Mouse (Mus musculus): ENCODE measurements at regions not wholly inside any gene's neighbourhood (a gene's known extent, or its start where the extent isn't known, plus 50 kb on each side); places are given as distances from the start of the nearest gene placed in this dataset.
A peak's percentile ranks its signal among the peaks of the same experiment; 100 is the strongest.

DNA sequence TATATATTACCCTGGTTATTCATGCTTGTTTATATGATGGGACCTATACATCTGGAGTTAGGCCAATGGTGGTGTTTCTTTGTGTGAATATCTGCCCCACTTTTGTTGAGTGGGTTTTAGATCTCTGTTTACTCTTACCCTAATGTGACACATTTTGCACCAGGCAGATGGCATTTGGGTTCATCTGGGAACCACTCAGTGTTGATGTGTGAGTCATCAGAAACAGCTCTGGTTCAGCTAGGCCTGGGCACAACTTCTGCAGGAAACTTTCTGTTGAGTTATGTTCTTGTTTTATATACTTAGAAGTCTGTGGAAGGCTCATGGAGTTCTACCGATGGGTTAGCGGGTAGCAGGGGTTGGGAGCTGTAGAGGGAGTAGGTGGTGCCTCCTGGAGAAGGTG lies 191.7 kb upstream of the Slc30a5 start:
- DNase-seq (ENCODE audit: low read depth, low spot score), result no peak

DNA sequence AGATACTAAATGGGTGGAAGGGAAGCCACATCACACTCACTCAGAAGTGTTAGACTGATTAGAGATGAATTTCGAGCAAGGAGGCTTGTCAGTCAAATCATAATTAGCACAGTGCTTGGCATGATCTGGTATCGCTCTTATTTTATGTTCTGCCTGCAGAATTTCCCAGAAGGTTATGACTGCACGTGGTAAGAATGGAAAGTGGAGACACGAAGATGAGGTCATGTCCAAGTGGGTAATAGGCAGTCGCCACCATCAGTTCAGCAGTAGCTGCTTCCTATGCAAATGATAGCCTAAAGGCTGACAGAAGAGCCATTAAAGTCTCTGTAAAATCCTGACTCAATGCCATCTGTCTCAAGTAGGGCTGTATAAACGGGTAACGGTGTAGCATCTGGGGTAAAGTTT lies 186.0 kb upstream of the Slc30a5 start:
- no peak for DNase-seq (ENCODE audit: low read depth, low spot score)

DNA sequence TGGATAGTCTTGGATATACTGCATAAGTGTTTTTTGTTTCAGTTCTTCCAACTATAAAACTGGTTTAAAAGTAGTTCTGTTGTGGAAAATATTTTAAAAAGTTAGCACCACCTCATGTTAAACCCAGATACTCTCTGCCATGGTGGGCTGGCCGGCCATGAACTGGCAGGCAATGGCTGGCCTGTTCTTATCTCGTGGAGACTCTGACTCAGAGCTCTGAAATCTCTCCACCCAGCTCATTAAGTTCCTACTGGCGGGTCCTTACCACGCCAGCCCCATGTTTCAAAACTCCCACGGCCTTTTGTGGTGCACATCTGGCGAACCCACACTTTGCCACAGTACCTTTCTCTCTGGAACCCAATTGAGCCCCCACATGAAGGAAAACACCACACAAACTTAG lies 183.8 kb upstream of the Slc30a5 start:
- no peak for DNase-seq (ENCODE audit: low read depth, low spot score)

DNA sequence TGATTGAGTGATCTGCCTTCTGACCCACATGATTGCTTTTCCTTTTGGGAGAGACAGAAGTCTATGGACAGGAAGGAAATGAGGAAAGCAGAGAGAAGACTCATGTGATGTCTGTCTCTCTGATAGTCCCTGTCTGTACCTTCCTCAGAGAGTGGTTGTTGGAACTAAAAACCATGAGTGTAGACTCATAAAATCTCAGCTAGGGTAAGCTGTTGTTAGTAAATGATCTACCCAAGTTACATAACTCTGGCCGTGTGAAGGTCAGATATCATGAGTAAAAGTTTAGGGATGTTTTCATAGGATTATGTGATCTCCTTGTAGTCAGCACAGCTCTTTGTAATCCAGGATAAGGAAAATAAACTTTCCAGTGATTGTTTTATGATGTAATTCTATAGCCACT lies 183.0 kb upstream of the Slc30a5 start:
- no peak for DNase-seq (ENCODE audit: low read depth, low spot score)

DNA sequence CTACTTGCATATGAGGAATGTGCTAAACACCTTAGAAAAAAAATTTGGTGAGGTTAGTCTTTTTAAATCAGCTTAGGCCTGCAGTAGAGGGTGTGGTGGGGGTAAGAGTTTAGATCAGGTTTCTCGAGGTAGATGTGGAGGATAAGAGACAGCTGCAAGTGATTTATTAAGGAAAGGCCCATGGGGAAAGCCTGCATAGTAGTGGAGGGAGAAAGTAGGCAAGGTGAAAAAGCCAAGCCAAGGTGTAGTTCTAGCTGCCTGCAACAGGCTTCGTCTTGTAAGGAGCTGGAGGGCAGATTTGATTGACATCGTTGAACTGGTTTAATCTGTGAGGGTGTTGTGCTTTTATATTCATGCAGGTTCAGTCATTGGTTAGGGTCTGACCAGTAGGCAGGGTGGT lies 182.2 kb upstream of the Slc30a5 start:
- DNase-seq (ENCODE audit: low read depth, low spot score), result peak; percentile 35

DNA sequence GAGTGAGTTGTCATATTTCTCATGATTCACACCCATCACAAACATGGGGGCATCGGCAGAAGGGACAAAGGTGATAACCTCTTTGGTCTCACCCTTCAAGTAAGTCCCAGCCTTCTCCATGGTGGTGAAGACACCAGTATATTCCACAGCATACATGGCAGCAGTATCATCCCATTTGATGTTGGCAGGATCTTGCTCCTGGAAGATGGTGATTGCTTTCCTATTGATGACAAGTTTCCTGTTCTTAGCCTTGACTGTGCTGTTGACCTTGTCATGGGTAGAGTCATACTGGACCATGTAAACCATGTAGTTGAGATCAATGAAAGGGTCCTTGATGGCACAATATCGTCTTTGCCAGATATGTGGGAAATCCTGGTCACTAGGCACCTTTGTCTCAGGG lies 180.4 kb upstream of the Slc30a5 start:
- no peak for DNase-seq (ENCODE audit: low read depth, low spot score)

DNA sequence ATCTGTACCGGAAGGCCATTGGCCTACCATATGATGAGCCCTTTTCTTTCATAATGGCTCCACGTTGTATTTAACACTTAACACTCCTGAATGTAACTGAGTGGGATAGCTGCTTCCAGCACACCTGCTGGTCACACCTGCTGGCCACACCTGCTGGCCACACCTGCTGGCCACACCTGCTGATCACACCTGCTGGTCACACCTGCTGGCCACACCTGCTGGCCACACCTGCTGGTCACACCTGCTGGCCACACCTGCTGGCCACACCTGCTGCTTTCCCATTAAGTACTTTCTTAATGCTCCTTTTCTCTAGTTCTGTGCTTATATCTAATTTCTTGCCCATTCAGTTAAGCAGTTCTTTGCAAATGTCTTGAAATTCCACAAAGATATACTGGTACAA lies 157.4 kb upstream of the Slc30a5 start:
- DNase-seq (ENCODE audit: low read depth, low spot score), result no peak

DNA sequence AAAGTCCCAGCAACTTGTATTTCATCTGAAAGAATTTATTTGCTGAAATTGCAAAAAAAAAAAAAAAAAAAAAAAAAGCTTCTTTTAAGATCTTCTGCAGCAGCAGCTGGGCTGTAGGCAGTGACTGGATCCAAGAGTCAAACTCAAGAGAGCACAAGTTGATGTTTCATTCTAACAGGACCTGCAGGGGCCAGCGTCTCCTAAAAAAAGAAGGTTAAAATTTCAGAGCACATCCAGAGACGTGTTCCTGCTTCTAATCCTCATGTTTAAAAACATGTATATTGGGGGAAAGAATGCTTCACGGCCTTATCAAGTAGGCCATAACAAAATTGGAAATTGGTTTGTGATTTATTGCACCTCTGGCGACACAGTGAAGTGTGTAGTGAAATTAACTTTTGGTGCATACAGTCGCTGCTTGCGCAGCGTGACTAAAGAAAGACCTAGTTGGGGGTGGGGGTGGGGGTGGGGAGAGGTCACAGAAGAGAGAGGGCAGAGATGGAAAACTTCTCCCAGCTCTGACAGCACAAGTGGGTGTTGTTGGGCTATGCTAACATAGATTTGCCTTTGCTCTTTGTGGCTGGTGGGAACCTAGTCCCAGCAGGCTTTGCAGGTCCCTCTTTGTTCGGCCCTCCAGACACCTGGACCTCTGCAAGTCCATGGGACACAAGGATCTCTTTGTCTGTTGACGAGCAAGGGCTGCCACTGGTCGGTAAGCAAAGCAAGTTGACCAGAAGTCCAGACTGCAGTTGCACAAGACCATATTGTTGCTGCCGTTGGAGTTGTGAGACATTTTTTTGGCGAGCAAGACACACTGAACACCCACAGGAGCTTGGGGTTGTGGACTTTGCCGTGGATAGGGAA lies 155.7 kb upstream of the Slc30a5 start:
- DNase-seq (ENCODE audit: low read depth, low spot score), result peak; percentile 57

DNA sequence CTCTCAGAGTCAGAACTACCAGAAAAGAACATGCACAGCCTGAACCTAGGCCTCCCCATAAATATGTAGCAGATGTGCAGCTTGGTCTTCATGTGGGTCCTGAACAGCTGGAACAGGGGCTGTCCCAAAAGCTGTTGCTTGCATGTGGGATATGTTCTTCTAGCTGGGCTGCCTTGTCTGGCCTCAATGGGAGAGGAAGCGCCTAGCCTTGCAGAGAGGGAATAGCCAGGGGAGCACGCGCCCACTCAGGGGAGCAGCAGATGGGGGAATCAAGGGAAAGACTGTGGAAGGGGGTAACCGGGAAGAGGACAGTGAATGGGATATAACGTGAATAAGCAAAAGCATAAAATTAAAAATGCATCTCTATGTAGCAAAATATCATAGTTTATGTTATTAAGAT lies 154.9 kb upstream of the Slc30a5 start:
- no peak for DNase-seq (ENCODE audit: low read depth, low spot score)

DNA sequence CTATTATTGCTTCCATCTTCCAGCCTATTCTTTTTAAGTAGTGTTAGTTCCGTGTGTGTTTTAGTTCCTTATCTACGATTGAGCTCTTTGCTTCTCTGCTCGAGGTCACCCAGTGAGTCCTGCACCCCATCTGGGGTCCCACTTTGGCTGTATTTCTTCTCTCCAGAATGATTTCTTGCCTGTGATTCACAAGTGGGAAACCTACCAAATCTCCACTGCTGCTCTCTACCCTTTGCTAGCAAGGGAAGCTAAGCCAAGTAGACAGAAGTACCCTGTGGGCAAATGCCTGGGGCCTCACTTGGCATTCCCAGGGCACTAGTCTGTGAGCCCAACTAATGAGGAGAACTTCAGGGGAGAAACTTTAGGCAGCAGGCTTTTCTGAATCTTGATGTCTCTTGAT lies 142.5 kb upstream of the Slc30a5 start:
- DNase-seq (ENCODE audit: low read depth, low spot score), result no peak

DNA sequence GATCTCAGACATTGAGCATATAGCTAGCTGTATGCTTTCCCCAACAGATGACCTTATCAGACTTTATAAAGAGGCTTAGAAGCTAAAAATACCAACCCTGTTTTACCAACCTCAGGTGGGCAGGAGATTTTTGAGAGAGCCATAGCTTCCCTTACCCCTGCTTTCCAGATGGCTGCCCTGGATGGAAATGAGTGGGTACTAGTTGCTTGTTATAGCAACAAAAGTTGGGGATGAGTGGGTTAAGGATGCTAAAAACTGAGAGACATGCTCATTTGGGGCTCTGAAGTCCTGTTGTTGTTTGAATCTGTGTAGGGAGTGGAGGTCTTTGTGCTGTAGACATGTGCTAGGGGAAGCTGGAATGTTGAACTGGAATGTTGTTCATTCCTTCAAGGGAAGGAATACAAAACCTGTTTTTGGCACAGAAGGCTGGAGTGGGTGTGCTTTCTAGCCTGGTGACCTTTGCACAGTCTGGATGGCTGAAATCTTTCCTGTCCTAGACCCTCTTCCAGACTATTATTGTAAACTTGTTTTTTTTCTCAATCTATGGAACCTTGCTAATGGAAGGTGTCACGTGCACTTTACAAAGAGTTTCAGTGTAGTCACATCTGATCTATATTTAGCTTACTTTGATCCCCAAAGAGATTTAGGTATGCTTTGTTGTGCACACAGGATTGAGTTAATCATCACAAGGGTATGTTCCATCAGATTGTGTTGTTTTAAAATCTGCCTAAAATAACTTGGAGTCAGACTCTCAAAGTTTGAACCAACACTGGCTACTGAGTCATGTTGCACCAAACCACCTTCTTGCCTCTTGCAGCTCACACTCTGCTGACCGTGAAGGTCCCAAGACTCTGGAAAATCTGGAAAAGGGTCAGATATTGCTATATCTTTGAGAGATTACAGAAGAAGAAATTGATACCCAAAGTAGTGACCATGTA lies 138.1 kb upstream of the Slc30a5 start:
- no peak for DNase-seq (ENCODE audit: low read depth, low spot score)

DNA sequence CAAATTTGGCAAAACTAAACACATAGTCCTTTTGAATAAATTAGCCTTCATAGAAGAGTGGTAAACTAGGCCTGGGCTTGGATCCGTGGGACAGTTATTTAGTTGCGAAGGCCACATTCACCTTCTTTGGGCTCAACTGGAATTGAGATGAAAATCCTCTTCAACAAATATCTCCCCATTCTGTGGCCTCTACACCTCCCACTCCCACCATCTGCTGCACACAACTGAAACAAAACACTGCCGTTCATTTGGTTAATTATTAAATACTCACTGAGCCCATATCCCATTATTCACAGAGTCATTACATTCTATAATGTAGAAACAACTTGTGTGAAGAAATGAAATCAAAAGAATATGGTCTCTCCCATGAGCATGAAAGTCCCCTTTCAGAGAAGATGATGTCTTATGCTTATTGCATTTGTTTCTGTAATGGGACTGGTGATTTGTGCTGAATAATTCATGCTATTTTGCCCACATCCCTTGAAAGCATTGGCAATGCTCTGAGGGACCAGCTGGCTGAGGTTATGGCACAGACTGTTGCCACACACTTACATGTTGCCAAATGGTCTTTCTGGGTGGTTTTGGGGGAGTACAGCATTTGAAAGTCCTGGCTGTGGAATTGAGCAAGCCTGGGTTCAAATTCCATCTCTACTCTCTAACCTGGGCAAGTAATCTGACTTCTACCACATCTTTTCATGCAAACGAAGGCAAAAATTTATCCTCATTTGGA lies 129.7 kb upstream of the Slc30a5 start:
- no peak for DNase-seq (ENCODE audit: low read depth, low spot score)

DNA sequence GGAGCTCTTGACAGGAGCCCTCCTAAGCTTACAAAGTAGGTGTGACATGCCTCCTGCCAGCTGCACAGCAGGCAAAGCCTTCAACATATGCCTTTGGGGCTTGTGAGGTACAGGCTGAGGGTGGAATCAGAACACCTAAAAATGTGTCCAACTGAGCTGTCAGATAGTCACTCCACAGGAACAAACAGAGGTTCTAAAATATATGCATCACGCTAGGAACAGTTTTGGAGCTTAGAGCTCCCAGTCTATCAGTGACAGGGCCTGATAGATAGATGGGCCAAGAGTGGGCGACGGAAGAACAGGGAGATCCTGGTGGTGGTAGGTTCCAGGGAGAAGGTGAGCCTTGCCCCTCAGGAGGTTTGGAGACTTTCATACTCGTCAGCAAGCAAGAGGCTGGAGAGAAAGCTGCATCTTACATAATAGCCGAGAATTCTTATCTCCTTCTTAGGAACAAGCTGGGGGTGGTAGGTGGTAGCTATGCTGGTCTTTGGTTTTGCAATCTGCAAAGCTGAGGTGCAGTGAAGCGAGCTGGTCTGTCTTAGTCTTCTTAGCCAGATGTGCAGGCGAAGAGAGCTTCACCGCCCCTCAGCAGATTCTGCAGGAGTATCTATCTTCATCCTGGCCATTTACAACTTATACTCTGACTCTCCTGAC lies 121.5 kb upstream of the Slc30a5 start:
- no peak for DNase-seq (ENCODE audit: low read depth, low spot score)

DNA sequence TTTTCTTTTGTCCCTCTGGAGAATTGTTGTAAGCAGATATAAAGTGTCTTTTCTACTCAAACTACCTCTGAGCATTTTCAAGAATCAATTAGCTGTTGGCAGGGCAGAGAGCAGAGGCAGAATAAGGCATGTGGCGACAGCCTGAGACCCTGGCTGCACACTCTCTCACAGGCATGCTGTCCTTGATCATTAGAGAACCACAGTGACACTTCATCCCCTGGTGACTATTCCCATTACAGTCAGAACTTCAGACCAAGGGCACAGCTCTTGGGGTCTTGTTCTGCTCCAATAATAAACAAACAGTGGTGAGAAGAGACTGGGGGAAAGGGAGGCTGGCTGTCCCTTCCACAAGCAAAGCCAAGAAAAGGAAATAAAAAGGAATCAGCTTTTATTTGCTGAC lies 120.9 kb upstream of the Slc30a5 start:
- DNase-seq (ENCODE audit: low read depth, low spot score), result no peak

DNA sequence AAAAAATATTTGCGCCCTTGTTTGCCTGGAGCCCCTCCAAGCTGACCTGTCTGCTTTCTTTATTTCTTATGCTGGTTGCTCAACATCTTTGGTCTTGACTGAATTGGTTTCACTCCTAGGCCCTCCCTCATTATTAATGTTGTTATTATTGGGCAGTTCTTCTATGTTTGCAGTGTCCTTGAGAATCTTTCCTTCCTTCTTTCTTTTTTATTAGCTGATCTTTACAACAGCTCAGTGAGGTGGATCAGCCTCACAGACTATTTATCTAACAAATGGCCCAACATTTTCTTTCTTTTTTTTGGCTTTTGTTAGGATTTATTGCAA lies 117.9 kb upstream of the Slc30a5 start:
- DNase-seq (ENCODE audit: low read depth, low spot score), result no peak

DNA sequence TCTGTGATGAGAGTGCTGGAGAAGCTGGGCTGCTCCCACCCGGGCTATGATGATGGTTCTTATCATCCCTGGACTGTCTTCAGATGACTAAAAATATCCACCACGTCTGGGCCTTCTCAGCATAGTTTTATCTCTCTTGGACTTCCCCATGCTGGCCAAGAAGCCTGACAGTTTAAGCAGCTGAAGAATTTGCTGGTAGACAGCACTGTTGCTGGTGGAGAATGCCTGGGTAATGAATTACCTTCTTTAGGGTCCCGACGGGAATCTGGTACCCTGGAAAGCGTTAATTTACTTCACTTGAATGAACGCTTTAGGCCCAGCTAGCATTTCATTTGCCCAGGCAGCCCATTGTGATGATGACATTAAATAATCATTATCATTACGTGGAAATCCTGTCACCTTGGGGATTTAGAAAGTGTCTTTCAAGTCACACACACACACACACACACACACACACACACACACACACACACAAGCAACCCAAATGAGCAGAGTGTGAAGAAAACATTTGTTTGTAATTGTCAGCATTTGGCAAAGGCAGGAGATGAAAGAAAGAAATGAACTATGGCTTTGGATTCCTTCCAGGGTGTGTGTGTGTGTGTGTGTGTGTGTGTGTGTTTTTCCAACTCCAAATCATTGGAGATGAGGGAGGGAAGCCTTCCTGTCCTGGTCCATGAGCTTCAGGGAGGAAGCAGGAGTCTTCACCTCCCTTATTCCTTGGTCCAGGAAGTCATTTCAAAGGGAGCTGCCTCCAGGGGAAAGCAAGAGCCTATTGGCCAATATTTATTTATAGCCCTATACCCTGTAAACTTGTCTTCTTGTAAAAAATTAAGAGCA lies 117.3 kb upstream of the Slc30a5 start:
- DNase-seq (ENCODE audit: low read depth, low spot score), result no peak

DNA sequence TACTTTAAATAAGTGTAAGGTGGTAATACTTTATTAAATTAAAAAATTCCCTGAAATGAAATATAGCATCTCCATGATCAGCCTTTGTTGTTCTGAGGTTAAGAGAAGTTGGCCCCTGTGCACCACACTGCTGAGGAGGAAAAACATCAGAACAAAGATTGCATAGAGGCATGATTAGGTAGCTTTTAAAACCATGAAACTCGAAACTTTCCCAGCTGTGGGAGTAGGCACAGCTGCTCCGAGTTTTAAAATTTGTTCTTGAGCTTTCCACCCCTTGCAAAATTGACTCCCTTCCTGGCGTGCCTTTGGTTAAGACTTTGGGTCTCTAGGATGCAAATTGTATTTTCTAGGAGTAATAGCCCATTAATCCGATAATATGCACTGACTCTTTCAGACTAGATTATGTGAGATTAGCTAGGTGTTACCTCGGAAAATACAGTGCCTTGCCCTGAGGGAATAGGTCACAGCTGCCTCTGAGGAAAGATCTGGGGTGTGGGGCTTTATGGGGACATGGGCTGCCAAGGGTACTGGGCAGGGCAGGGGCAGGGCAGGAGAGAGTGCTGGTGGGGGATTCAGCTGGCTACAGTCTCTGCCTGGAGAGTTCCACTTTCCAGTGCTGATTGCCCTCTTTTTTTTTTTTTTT lies 110.1 kb upstream of the Slc30a5 start:
- peak; percentile 59 for DNase-seq (ENCODE audit: low read depth, low spot score)

DNA sequence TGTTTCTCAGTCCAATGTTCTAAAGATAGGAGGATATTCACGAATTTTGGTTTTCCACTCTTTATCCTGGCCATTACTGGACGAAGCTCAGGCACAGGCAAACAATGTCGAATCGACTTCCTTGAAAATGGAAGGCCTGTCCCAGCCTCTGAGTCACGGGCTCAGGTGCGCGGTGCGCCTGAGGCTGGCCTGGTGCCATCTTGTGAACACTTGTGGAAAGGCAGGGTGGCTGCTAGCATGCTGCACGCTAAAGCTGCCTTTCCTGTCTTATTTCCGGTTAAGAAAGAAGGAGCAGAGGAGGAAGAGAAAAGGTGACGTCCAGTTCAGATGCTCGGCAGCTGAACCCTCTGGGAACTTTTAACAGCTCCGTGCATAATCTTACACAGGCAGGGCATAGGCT lies 107.6 kb upstream of the Slc30a5 start:
- no peak for DNase-seq (ENCODE audit: low read depth, low spot score)

DNA sequence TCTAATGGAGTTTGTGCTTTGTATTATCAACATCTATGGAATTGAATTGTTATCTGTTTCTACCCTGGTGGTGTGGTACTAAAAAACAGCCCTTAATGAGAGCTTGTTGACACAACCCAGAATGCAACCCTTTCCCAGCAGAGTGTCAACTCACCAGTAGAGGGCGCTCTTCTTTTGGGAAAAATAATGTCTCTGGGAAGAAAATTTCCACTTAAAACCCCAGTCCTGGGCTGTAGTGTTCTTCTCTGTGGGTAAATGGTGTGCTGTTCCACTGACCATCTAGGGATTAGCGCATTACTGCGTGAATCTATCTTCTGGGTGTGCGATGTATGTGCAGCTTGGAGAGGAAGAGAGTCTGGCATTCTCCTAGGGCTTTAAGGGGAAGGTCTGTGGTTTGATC lies 106.5 kb upstream of the Slc30a5 start:
- peak; percentile 61 for DNase-seq (ENCODE audit: low read depth, low spot score)

DNA sequence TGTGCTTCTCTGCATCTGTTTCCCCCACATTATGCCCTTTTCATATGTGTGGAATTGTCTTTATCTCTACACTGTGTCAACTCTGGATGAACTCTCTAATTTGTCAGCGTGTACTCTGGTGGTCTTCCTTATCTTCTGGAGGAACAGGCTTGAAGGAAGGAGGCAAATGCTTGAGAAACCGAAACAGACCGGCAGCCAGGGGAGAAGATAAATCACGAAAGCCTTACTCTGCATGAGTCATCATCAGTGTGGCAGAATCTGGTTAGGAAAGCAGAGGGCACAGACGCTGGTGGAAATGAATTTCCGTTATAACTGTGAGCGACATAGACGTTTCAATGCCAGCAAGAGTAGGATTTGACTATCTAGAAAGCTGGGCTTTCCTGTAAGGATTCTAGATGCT lies 100.0 kb upstream of the Slc30a5 start:
- DNase-seq (ENCODE audit: low read depth, low spot score), result no peak

Measured in forelimb bud, embryonic 11.5 days (tissue).